27 mouse cellular contexts compared by ENCODE assay signal in the genomic region with DNA sequence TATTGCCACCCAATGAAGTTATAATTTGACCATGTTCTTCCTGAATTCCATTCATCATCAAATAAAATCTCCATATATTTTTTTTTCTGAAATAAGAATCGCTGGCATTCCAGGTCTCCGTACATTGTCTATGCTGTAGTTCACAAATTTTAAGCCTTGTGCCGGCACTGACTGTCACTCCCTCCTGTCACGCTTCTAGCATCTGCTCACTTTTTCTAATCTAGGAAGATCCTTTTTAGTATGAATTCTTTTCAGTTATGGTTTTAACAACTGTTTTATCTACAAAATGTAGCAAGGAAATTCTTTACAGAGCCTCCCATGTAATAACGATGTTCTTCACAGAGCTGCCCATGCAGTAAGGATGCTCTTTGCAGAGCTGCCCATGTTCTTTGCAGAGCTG.
DNase-seq lines count a peak whose midpoint lies in the region; ATAC-seq and TF ChIP-seq lines count a peak whose summit lies in the region.
"Had no signal": no experiment of that assay in that cellular context is flagged by ENCODE, and none has a peak within 500 bp of the region (broad histone marks: within the 10 kb centered on the region; RNA-seq: fewer than 3 reads in every experiment).

No protein-coding gene starts in this region.

- H3K4me3 ChIP-seq in forebrain, postnatal 0 days (ENCODE audit: low read depth, low read length), result no peak overlapping the region
- no peak overlapping the region for H3K4me3 ChIP-seq in forebrain, embryonic 16.5 days (replicated peaks; ENCODE audit: low read length)
- H3K4me3 ChIP-seq in layer of hippocampus, adult 2 months, result no peak overlapping the region
- H3K4me3 ChIP-seq: embryonic facial prominence, embryonic 12.5 days; embryonic facial prominence, embryonic 15.5 days; gastrocnemius, adult 2 months; heart, embryonic 12.5 days; heart, embryonic 15.5 days; hindbrain, embryonic 10.5 days; hindbrain, embryonic 13.5 days had no signal

- H3K27ac ChIP-seq in forebrain, postnatal 0 days (ENCODE audit: low read depth, low read length), result no peak overlapping the region
- no peak overlapping the region for H3K27ac ChIP-seq in forebrain, embryonic 16.5 days (ENCODE audit: low read length)
- peak overlapping the region; percentile 65 for H3K27ac ChIP-seq in layer of hippocampus, adult 2 months
- H3K27ac ChIP-seq: embryonic facial prominence, embryonic 12.5 days; embryonic facial prominence, embryonic 15.5 days; gastrocnemius, adult 2 months; heart, embryonic 15.5 days; hindbrain, embryonic 10.5 days; hindbrain, embryonic 13.5 days had no signal

- H3K27me3 ChIP-seq in forebrain, postnatal 0 days (ENCODE audit: insufficient read depth, low read length), result no peaks in the 10 kb centered on the region
- no peaks in the 10 kb centered on the region for H3K27me3 ChIP-seq in forebrain, embryonic 16.5 days (replicated peaks; ENCODE audit: control insufficient read depth, insufficient read depth, low read length)
- H3K27me3 ChIP-seq: embryonic facial prominence, embryonic 12.5 days; embryonic facial prominence, embryonic 15.5 days; heart, embryonic 12.5 days; heart, embryonic 15.5 days; hindbrain, embryonic 13.5 days had no signal

- TF ChIP-seq CTCF in forebrain, postnatal 0 days (IDR thresholded peaks at IDR 0.05; ENCODE audit: low read depth), result no peak
- no peak for TF ChIP-seq CTCF in layer of hippocampus, adult 2 months (conservative IDR thresholded peaks at IDR 0.05)

- no peaks in the 10 kb centered on the region for H3K4me1 ChIP-seq in forebrain, postnatal 0 days (ENCODE audit: insufficient read depth)
- H3K4me1 ChIP-seq in forebrain, embryonic 16.5 days (replicated peaks; ENCODE audit: control insufficient read depth, insufficient read depth, low read length), result no peaks in the 10 kb centered on the region
- H3K4me1 ChIP-seq: embryonic facial prominence, embryonic 12.5 days; embryonic facial prominence, embryonic 15.5 days; hindbrain, embryonic 10.5 days; hindbrain, embryonic 13.5 days had no signal

- no peak overlapping the region for H3K4me2 ChIP-seq in forebrain, postnatal 0 days (ENCODE audit: low read depth)
- no peak overlapping the region for H3K4me2 ChIP-seq in forebrain, embryonic 16.5 days (ENCODE audit: low read length)
- H3K4me2 ChIP-seq: embryonic facial prominence, embryonic 12.5 days; embryonic facial prominence, embryonic 15.5 days; heart, embryonic 12.5 days; heart, embryonic 15.5 days; hindbrain, embryonic 13.5 days had no signal

- peak; percentile 26 for DNase-seq in forebrain, postnatal 0 days
- no peak for DNase-seq in layer of hippocampus, adult 2 months (ENCODE audit: low spot score in 2 of 2)
- DNase-seq in layer of hippocampus, adult 9-11 months, result no peak
- DNase-seq in left cerebral cortex, postnatal 14 days (ENCODE audit: low spot score in 2 of 2), result peak; percentile 24 to 25
- DNase-seq in left cerebral cortex, adult 9 months (ENCODE audit: low spot score in 2 of 2), result no peak
- DNase-seq in brain, adult 2 months (ENCODE audit: low read depth, low spot score), result peak; percentile 61
- DNase-seq in ovary, postnatal 36 days (ENCODE audit: low spot score), result no peak
- DNase-seq: adrenal gland, adult 8-10 months; adrenal gland, postnatal 25 days; cerebellum, adult 18-20 months; cerebellum, adult 9-10 months; cerebellum, postnatal 14 days; gastrocnemius, adult 2 months; gastrocnemius, postnatal 14 days; heart, adult 18-20 months; heart, postnatal 10 days; heart, postnatal 36 days had no signal

- no peak overlapping the region for H3K9ac ChIP-seq in forebrain, postnatal 0 days
- H3K9ac ChIP-seq in forebrain, embryonic 16.5 days (replicated peaks; ENCODE audit: low read depth, low read length), result no peak overlapping the region
- H3K9ac ChIP-seq: embryonic facial prominence, embryonic 12.5 days; embryonic facial prominence, embryonic 15.5 days; heart, embryonic 12.5 days; heart, embryonic 15.5 days; hindbrain, embryonic 13.5 days had no signal

- intact Hi-C loops in left cerebral cortex, postnatal 14 days (cut with DNase I), result no loop called here

- no peak for ATAC-seq in forebrain, postnatal 0 days
- no peak for ATAC-seq in forebrain, embryonic 16.5 days
- ATAC-seq: activated CD4-positive, CD25-positive, alpha-beta regulatory T cell, adult 4 months; forebrain, embryonic 14.5 days; hindbrain, embryonic 16.5 days had no signal

- 72% methylated on average over 5 of the region's 5 CpGs for WGBS in forebrain, postnatal 0 days
- WGBS in forebrain, embryonic 16.5 days, result 74% methylated on average over 5 of the region's 5 CpGs

- no peaks in the 10 kb centered on the region for H3K9me3 ChIP-seq in forebrain, postnatal 0 days (ENCODE audit: low read length)
- no peaks in the 10 kb centered on the region for H3K9me3 ChIP-seq in forebrain, embryonic 16.5 days (ENCODE audit: control insufficient read depth, low read length)
- H3K9me3 ChIP-seq: embryonic facial prominence, embryonic 12.5 days; embryonic facial prominence, embryonic 15.5 days; heart, embryonic 12.5 days; heart, embryonic 15.5 days; hindbrain, embryonic 10.5 days; hindbrain, embryonic 13.5 days had no signal

- H3K36me3 ChIP-seq in forebrain, postnatal 0 days (ENCODE audit: insufficient read depth), result no peaks in the 10 kb centered on the region
- H3K36me3 ChIP-seq in forebrain, embryonic 16.5 days (ENCODE audit: control insufficient read depth, insufficient read depth), result no peaks in the 10 kb centered on the region
- H3K36me3 ChIP-seq: embryonic facial prominence, embryonic 12.5 days; embryonic facial prominence, embryonic 15.5 days; heart, embryonic 12.5 days; heart, embryonic 15.5 days; hindbrain, embryonic 10.5 days; hindbrain, embryonic 13.5 days had no signal

Comparison
In these comparisons a context has a peak if more than half of its experiments do, and no peak if none do; other contexts are left out.
1. DNase-seq: peak in forebrain, postnatal 0 days (single experiment), left cerebral cortex, postnatal 14 days (2 of 2) and brain, adult 2 months (single experiment); none in layer of hippocampus, adult 2 months (0 of 2), layer of hippocampus, adult 9-11 months (single experiment), left cerebral cortex, adult 9 months (0 of 2) and ovary, postnatal 36 days (single experiment).